Comparison of ENCODE assay signal across 30 mouse cellular contexts in the genomic region with DNA sequence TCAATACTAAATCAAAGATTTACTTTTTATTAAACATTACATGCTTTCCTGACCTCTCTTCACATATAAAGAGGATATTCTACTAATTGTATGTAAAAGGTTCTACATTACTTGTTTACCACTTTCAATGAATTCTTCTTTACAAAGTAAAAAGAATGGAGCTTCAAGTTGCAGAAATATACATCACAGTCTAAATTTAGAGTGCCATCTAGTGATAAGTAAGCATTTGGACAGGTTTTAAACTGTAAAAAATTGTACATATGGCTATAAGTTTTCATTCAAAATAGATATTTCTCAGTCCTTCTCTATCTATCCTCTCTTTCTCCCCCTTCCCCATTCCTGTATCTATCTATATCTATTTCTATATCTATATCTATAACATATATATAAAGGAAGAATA.
DNase-seq lines count a peak whose midpoint lies in the region; ATAC-seq and TF ChIP-seq lines count a peak whose summit lies in the region.
"Had no signal": no experiment of that assay in that cellular context is flagged by ENCODE, and none has a peak within 500 bp of the region (broad histone marks: within the 10 kb centered on the region; RNA-seq: fewer than 3 reads in every experiment).

No protein-coding gene starts in this region.

- TF ChIP-seq RAD21 in MEL (IDR thresholded peaks at IDR 0.05; ENCODE audit: low read depth, low read length): peak; percentile 59

- DNase-seq in hindbrain, embryonic 14.5 days (ENCODE audit: low spot score): peak; percentile 54
- DNase-seq in left cerebral cortex, adult 2 months (ENCODE audit: extremely low spot score in 1 of 2, low spot score in 2 of 2): no peak
- DNase-seq in left cerebral cortex, postnatal 25 days (ENCODE audit: low spot score in 2 of 2): no peak
- no peak for DNase-seq in MEL (ENCODE audit: low read depth, low spot score)
- DNase-seq in stomach, postnatal 0 days (ENCODE audit: low spot score): no peak
- no peak for DNase-seq in gastrocnemius, adult 2 months
- DNase-seq: adrenal gland, adult 2 months; B cell, adult 2 months; cerebellum, adult 11-12 months; cerebellum, postnatal 10 days; gastrocnemius, postnatal 10 days; heart, postnatal 10 days; kidney, adult 11 months; kidney, postnatal 36 days; layer of hippocampus, postnatal 36 days; liver; lung, adult 2 months; lung, postnatal 14 days; retina, postnatal 1 day; right cerebral cortex, postnatal 14 days; thymus, postnatal 14 days had no signal

- intact Hi-C loops in left cerebral cortex, adult 2 months (cut with DNase I): no loop called here
- intact Hi-C loops in left cerebral cortex, postnatal 25 days (cut with DNase I): no loop called here
- intact Hi-C loops in gastrocnemius, adult 2 months (cut with DNase I): no loop called here

- no peak for ATAC-seq in hindbrain, embryonic 14.5 days (ENCODE audit: low FRiP score)
- ATAC-seq in hindbrain, embryonic 13.5 days (ENCODE audit: low FRiP score): no peak
- no peak for ATAC-seq in stomach, postnatal 0 days (ENCODE audit: low FRiP score, low TSS enrichment)
- ATAC-seq: activated CD4-positive, CD25-positive, alpha-beta regulatory T cell, adult 4 months had no signal

- H3K4me3 ChIP-seq in hindbrain, embryonic 14.5 days (replicated peaks; ENCODE audit: low read length): no peak overlapping the region
- no peak overlapping the region for H3K4me3 ChIP-seq in hindbrain, embryonic 13.5 days
- no peak overlapping the region for H3K4me3 ChIP-seq in left cerebral cortex, adult 2 months
- no peak overlapping the region for H3K4me3 ChIP-seq in MEL (ENCODE audit: control insufficient read depth in 1 of 2, insufficient read depth in 1 of 2, low read depth in 2 of 2, low read length in 2 of 2)
- H3K4me3 ChIP-seq in stomach, postnatal 0 days (ENCODE audit: low read depth, low read length): no peak overlapping the region
- no peak overlapping the region for H3K4me3 ChIP-seq in gastrocnemius, adult 2 months
- H3K4me3 ChIP-seq: embryonic facial prominence, embryonic 13.5 days; erythroblast, embryonic 14.5 days; forebrain, embryonic 12.5 days; heart, embryonic 13.5 days; kidney, embryonic 15.5 days; midbrain, embryonic 10.5 days had no signal

- no peaks in the 10 kb centered on the region for H3K9me3 ChIP-seq in hindbrain, embryonic 14.5 days (ENCODE audit: control insufficient read depth, low read length)
- no peaks in the 10 kb centered on the region for H3K9me3 ChIP-seq in hindbrain, embryonic 13.5 days
- no peaks in the 10 kb centered on the region for H3K9me3 ChIP-seq in MEL (replicated peaks; ENCODE audit: insufficient read depth, low read length)
- H3K9me3 ChIP-seq in stomach, postnatal 0 days (ENCODE audit: control insufficient read depth, low read length): no peaks in the 10 kb centered on the region
- H3K9me3 ChIP-seq: embryonic facial prominence, embryonic 13.5 days; forebrain, embryonic 12.5 days; heart, embryonic 13.5 days; kidney, embryonic 15.5 days; midbrain, embryonic 10.5 days had no signal

- H3K4me2 ChIP-seq in hindbrain, embryonic 14.5 days (replicated peaks): no peak overlapping the region
- no peak overlapping the region for H3K4me2 ChIP-seq in hindbrain, embryonic 13.5 days
- H3K4me2 ChIP-seq in stomach, postnatal 0 days (replicated peaks; ENCODE audit: low read depth): no peak overlapping the region
- H3K4me2 ChIP-seq: embryonic facial prominence, embryonic 13.5 days; forebrain, embryonic 12.5 days; heart, embryonic 13.5 days; kidney, embryonic 15.5 days had no signal

- no peak for TF ChIP-seq POLR2A in MEL (IDR thresholded peaks at IDR 0.05; ENCODE audit: control insufficient read depth in 1 of 2, insufficient read depth in 1 of 2, low read depth in 1 of 2, low read length in 2 of 2, poor library complexity in 1 of 2)

- no peak overlapping the region for H3K9ac ChIP-seq in hindbrain, embryonic 14.5 days
- H3K9ac ChIP-seq in hindbrain, embryonic 13.5 days: no peak overlapping the region
- H3K9ac ChIP-seq in MEL (ENCODE audit: control insufficient read depth, low read depth, low read length, poor library complexity, severe bottlenecking): no peak overlapping the region
- H3K9ac ChIP-seq in stomach, postnatal 0 days (ENCODE audit: low read length): no peak overlapping the region
- H3K9ac ChIP-seq: embryonic facial prominence, embryonic 13.5 days; forebrain, embryonic 12.5 days; heart, embryonic 13.5 days; kidney, embryonic 15.5 days; liver, embryonic 14.5 days had no signal

- H3K4me1 ChIP-seq in hindbrain, embryonic 14.5 days (replicated peaks; ENCODE audit: control insufficient read depth, insufficient read depth, low read length): no peaks in the 10 kb centered on the region
- H3K4me1 ChIP-seq in hindbrain, embryonic 13.5 days (replicated peaks): no peaks in the 10 kb centered on the region
- H3K4me1 ChIP-seq in MEL (ENCODE audit: control insufficient read depth in 1 of 2, insufficient read depth in 2 of 2, low read length in 2 of 2): no peaks in the 10 kb centered on the region
- no peaks in the 10 kb centered on the region for H3K4me1 ChIP-seq in stomach, postnatal 0 days (replicated peaks; ENCODE audit: control insufficient read depth, insufficient read depth)
- H3K4me1 ChIP-seq: embryonic facial prominence, embryonic 13.5 days; forebrain, embryonic 12.5 days; heart, embryonic 13.5 days; kidney, embryonic 15.5 days; midbrain, embryonic 10.5 days had no signal

- no peak for TF ChIP-seq EP300 in MEL (IDR thresholded peaks at IDR 0.05; ENCODE audit: low read depth in 1 of 2, low read length in 2 of 2)
- TF ChIP-seq EP300 in stomach, postnatal 0 days (optimal IDR thresholded peaks at IDR 0.05): no peak

- no peaks in the 10 kb centered on the region for H3K27me3 ChIP-seq in hindbrain, embryonic 14.5 days (ENCODE audit: control insufficient read depth, insufficient read depth, low read length)
- no peaks in the 10 kb centered on the region for H3K27me3 ChIP-seq in hindbrain, embryonic 13.5 days
- no peaks in the 10 kb centered on the region for H3K27me3 ChIP-seq in MEL (ENCODE audit: control insufficient read depth in 1 of 2, insufficient read depth in 2 of 2, low read length in 2 of 2)
- no peaks in the 10 kb centered on the region for H3K27me3 ChIP-seq in stomach, postnatal 0 days (ENCODE audit: control insufficient read depth, insufficient read depth, low read length)
- H3K27me3 ChIP-seq: embryonic facial prominence, embryonic 13.5 days; forebrain, embryonic 12.5 days; heart, embryonic 13.5 days; kidney, embryonic 15.5 days had no signal

- no peak overlapping the region for H3K27ac ChIP-seq in hindbrain, embryonic 14.5 days
- H3K27ac ChIP-seq in hindbrain, embryonic 13.5 days: no peak overlapping the region
- H3K27ac ChIP-seq in left cerebral cortex, adult 2 months: no peak overlapping the region
- no peak overlapping the region for H3K27ac ChIP-seq in MEL (ENCODE audit: control insufficient read depth, low read depth, low read length)
- no peak overlapping the region for H3K27ac ChIP-seq in stomach, postnatal 0 days (replicated peaks)
- H3K27ac ChIP-seq in gastrocnemius, adult 2 months: no peak overlapping the region
- H3K27ac ChIP-seq: embryonic facial prominence, embryonic 13.5 days; forebrain, embryonic 12.5 days; heart, embryonic 13.5 days; kidney, embryonic 15.5 days; liver, embryonic 14.5 days; midbrain, embryonic 10.5 days had no signal

- H3K79me2 ChIP-seq in MEL (ENCODE audit: control insufficient read depth, insufficient read depth, low read length, poor library complexity): no peaks in the 10 kb centered on the region

- H3K36me3 ChIP-seq in hindbrain, embryonic 14.5 days (replicated peaks; ENCODE audit: control insufficient read depth, insufficient read depth): no peaks in the 10 kb centered on the region
- H3K36me3 ChIP-seq in hindbrain, embryonic 13.5 days: no peaks in the 10 kb centered on the region
- no peaks in the 10 kb centered on the region for H3K36me3 ChIP-seq in MEL (ENCODE audit: control insufficient read depth in 1 of 2, insufficient read depth in 2 of 2, low read length in 2 of 2)
- no peaks in the 10 kb centered on the region for H3K36me3 ChIP-seq in stomach, postnatal 0 days (ENCODE audit: control insufficient read depth, insufficient read depth, low read length)
- H3K36me3 ChIP-seq: embryonic facial prominence, embryonic 13.5 days; forebrain, embryonic 12.5 days; heart, embryonic 13.5 days; kidney, embryonic 15.5 days; midbrain, embryonic 10.5 days had no signal

- TF ChIP-seq CTCF in left cerebral cortex, adult 2 months (IDR thresholded peaks at IDR 0.05): peak; percentile 52
- peak in 1 of 3 experiments; percentile 30; a peak in 1 of 6 replicates for TF ChIP-seq CTCF in MEL (IDR thresholded peaks at IDR 0.05 in 2 of 3, conservative IDR thresholded peaks at IDR 0.05 in 1 of 3; ENCODE audit: control insufficient read depth in 1 of 3, insufficient read depth in 1 of 3, low read depth in 2 of 3, low read length in 3 of 3, poor library complexity in 1 of 3, severe bottlenecking in 1 of 3)
- peak; percentile 37; the same call in 1 of the 2 replicates for TF ChIP-seq CTCF in stomach, postnatal 0 days (IDR thresholded peaks at IDR 0.05; ENCODE audit: low read depth)
- no peak for TF ChIP-seq CTCF in gastrocnemius, adult 2 months (IDR thresholded peaks at IDR 0.05)

TF ChIP-seq in MEL, 35 proteins besides CTCF, POLR2A, EP300 and RAD21:
- no peak for TF ChIP-seq HCFC1 (IDR thresholded peaks at IDR 0.05; ENCODE audit: low read depth, low read length)
- peak; percentile 47 for TF ChIP-seq SMC3 (IDR thresholded peaks at IDR 0.05; ENCODE audit: low read depth, low read length)
- TF ChIP-seq ZC3H11A (IDR thresholded peaks at IDR 0.05; ENCODE audit: low read depth, low read length): peak; percentile 33; the same call in 1 of the 2 replicates
- TF ChIP-seq GABPA (IDR thresholded peaks at IDR 0.05; ENCODE audit: low read depth, low read length): no peak
- TF ChIP-seq MYB (IDR thresholded peaks at IDR 0.05; ENCODE audit: low read depth, low read length): no peak
- no peak for TF ChIP-seq ZKSCAN1 (IDR thresholded peaks at IDR 0.05; ENCODE audit: low read depth, low read length)
